Mouse (Mus musculus) liver, embryonic 16.5 days (tissue): ENCODE data around the gene Ccdc169. TPM values are rescaled to one million over a fixed set of nuclear protein-coding genes. Genes with fewer than 3 reads are reported as not detected.
"Not testable (repeated sequence)": the region's sequence is repeated elsewhere in the genome, so short reads cannot be mapped to it uniquely, and the experiment has no call there.

Source experiments
- ATAC-seq: fragments of 200-750 bp; cut with Nextera tagmentation; 2 replicates; pipeline ENCODE4 v1.8.0; 2017; ENCODE audit warnings: low read depth, mild to moderate bottlenecking, moderate number of reproducible peaks, moderate library complexity
- H3K27ac ChIP-seq: fragments of 300-500 bp; sonication (generic); 2 replicates; pipeline ENCODE4 v1.5.1; 2014; ENCODE audit warnings: mild to moderate bottlenecking, low read length
- H3K27me3 ChIP-seq: fragments of 300-500 bp; sonication (generic); 2 replicates; pipeline ENCODE4 v1.6.1; 2014; ENCODE audit warnings: low read depth, low read length, mixed read lengths; ENCODE audit not compliant: control insufficient read depth, insufficient read depth
- H3K36me3 ChIP-seq: fragments of 300-500 bp; sonication (generic); 2 replicates; pipeline ENCODE4 v1.6.1; 2014; ENCODE audit warnings: mild to moderate bottlenecking; ENCODE audit not compliant: control insufficient read depth, insufficient read depth
- H3K4me1 ChIP-seq: fragments of 300-500 bp; sonication (generic); 2 replicates; pipeline ENCODE4 v1.6.1; 2014; ENCODE audit warnings: low read depth, low read length, mixed read lengths; ENCODE audit not compliant: control insufficient read depth
- H3K4me2 ChIP-seq: fragments of 300-500 bp; sonication (generic); 2 replicates; pipeline ENCODE4 v1.6.1; 2014; ENCODE audit warnings: low read depth, low read length, mixed read lengths
- H3K4me3 ChIP-seq: fragments of 300-500 bp; sonication (generic); 2 replicates; pipeline ENCODE4 v1.5.1; 2014; ENCODE audit warnings: low read depth, mild to moderate bottlenecking, low read length
- H3K9ac ChIP-seq: fragments of 300-500 bp; sonication (generic); 2 replicates; pipeline ENCODE4 v1.6.1; 2014; ENCODE audit warnings: low read depth, low read length
- H3K9me3 ChIP-seq: fragments of 300-500 bp; sonication (generic); replicated peaks from 2 replicates; pipeline ENCODE4 v1.6.1; 2016; ENCODE audit warnings: low read length; ENCODE audit not compliant: control insufficient read depth
- WGBS: fragments of 180-500 bp; shearing (Covaris S2); extraction: QIAGEN DNeasy Blood & Tissue Kit; methylation state at CpG from one replicate; pipeline ENCODE4 v1.1.7; 2014; ENCODE audit not compliant: insufficient replicate concordance; 5-methylcytosine and 5-hydroxymethylcytosine counted together
- polyA plus RNA-seq: library from polyadenylated mRNA; unstranded; fragments of >200 nt; fragmentation: Nextera tagmentation; extraction: Ambion mirVana; gene quantifications from 2 replicates; pipeline ENCODE4 v1.2.1, GENCODE M21; 2015

Ccdc169 gene
- polyA plus RNA-seq, 1 experiment from 2014 or later: not detected

- Histone ChIP-seq H3K4me2 (no peak overlapping the region), H3K9ac (no peak overlapping the region), H3K36me3 (no peaks in the 10 kb centered on the region), H3K9me3 (no peaks in the 10 kb centered on the region), H3K27ac (no peak overlapping the region), H3K4me3 (no peak overlapping the region), H3K4me1 (no peaks in the 10 kb centered on the region), H3K27me3 (no peaks in the 10 kb centered on the region)
- no peak for ATAC-seq
- WGBS: 61% methylated on average over 5 of the region's 5 CpGs
Measured at GRCm38 (mm10) chr3:55195581-55196327, 58.6 kb downstream of the Ccdc169 start.

GRCm38 (mm10) chr3:55196328-55196710 is 59.2 kb downstream of the Ccdc169 start:
- 72% methylated on average over 2 of the region's 2 CpGs for WGBS
- Histone ChIP-seq H3K4me3 (no peak overlapping the region), H3K9ac (no peak overlapping the region), H3K4me1 (no peaks in the 10 kb centered on the region), H3K27me3 (no peaks in the 10 kb centered on the region), H3K4me2 (no peak overlapping the region), H3K27ac (no peak overlapping the region), H3K36me3 (no peaks in the 10 kb centered on the region), H3K9me3 (no peaks in the 10 kb centered on the region)
- ATAC-seq: no peak

GRCm38 (mm10) chr3:55203621-55204020 is 66.5 kb downstream of the Ccdc169 start:
- H3K9me3 ChIP-seq, H3K36me3 ChIP-seq, H3K4me3 ChIP-seq, H3K27me3 ChIP-seq, ATAC-seq, H3K27ac ChIP-seq, H3K4me1 ChIP-seq, H3K9ac ChIP-seq, H3K4me2 ChIP-seq: not testable (repeated sequence)
- WGBS: 74% methylated on average over 11 of the region's 11 CpGs

GRCm38 (mm10) chr3:55206413-55206812 is 69.3 kb downstream of the Ccdc169 start:
- no peaks in the 10 kb centered on the region for H3K27me3 ChIP-seq
- no peaks in the 10 kb centered on the region for H3K36me3 ChIP-seq
- H3K4me1 ChIP-seq: no peaks in the 10 kb centered on the region
- no peak overlapping the region for H3K9ac ChIP-seq
- ATAC-seq: no peak
- no peak overlapping the region for H3K4me3 ChIP-seq
- 71% methylated on average over 2 of the region's 2 CpGs for WGBS
- H3K27ac ChIP-seq: no peak overlapping the region
- H3K4me2 ChIP-seq: no peak overlapping the region
- no peaks in the 10 kb centered on the region for H3K9me3 ChIP-seq

GRCm38 (mm10) chr3:55207665-55208064 is 70.5 kb downstream of the Ccdc169 start:
- Histone ChIP-seq H3K9ac (no peak overlapping the region), H3K9me3 (no peaks in the 10 kb centered on the region), H3K4me1 (no peaks in the 10 kb centered on the region), H3K36me3 (no peaks in the 10 kb centered on the region), H3K27ac (no peak overlapping the region), H3K27me3 (no peaks in the 10 kb centered on the region), H3K4me2 (no peak overlapping the region), H3K4me3 (no peak overlapping the region)
- no peak for ATAC-seq
- WGBS: 60% methylated on average over 6 of the region's 6 CpGs

GRCm38 (mm10) chr3:55212254-55212653 is 75.1 kb downstream of the Ccdc169 start:
- ATAC-seq: no peak
- Histone ChIP-seq H3K9ac (no peak overlapping the region), H3K27me3 (no peaks in the 10 kb centered on the region), H3K36me3 (no peaks in the 10 kb centered on the region), H3K4me2 (no peak overlapping the region), H3K4me1 (no peaks in the 10 kb centered on the region), H3K27ac (no peak overlapping the region), H3K4me3 (no peak overlapping the region), H3K9me3 (no peaks in the 10 kb centered on the region)
- WGBS: 24% methylated on average over 2 of the region's 2 CpGs

GRCm38 (mm10) chr3:55213785-55214184 is 76.6 kb downstream of the Ccdc169 start:
- no peak overlapping the region for H3K4me3 ChIP-seq
- WGBS: 64% methylated on average over 4 of the region's 4 CpGs
- H3K9ac ChIP-seq: no peak overlapping the region
- no peak overlapping the region for H3K4me2 ChIP-seq
- H3K27ac ChIP-seq: no peak overlapping the region
- no peaks in the 10 kb centered on the region for H3K9me3 ChIP-seq
- H3K36me3 ChIP-seq: no peaks in the 10 kb centered on the region
- H3K4me1 ChIP-seq: no peaks in the 10 kb centered on the region
- H3K27me3 ChIP-seq: no peaks in the 10 kb centered on the region
- no peak for ATAC-seq

GRCm38 (mm10) chr3:55214413-55214812 is 77.3 kb downstream of the Ccdc169 start:
- H3K9me3 ChIP-seq: no peaks in the 10 kb centered on the region
- ATAC-seq: no peak
- no peak overlapping the region for H3K4me3 ChIP-seq
- no peaks in the 10 kb centered on the region for H3K36me3 ChIP-seq
- no peak overlapping the region for H3K9ac ChIP-seq
- H3K4me1 ChIP-seq: no peaks in the 10 kb centered on the region
- H3K27ac ChIP-seq: no peak overlapping the region
- no peak overlapping the region for H3K4me2 ChIP-seq
- no peaks in the 10 kb centered on the region for H3K27me3 ChIP-seq
- WGBS: 73% methylated on average over 6 of the region's 6 CpGs

- H3K9me3 ChIP-seq: no peaks in the 10 kb centered on the region; the same call in 1 of the 2 replicates
- WGBS: 48% methylated on average over 2 of the region's 2 CpGs
- ATAC-seq: no peak
- H3K27me3 ChIP-seq: no peaks in the 10 kb centered on the region
- no peak overlapping the region for H3K4me2 ChIP-seq
- H3K9ac ChIP-seq: no peak overlapping the region
- H3K4me1 ChIP-seq: no peaks in the 10 kb centered on the region
- H3K27ac ChIP-seq: no peak overlapping the region
- H3K36me3 ChIP-seq: no peaks in the 10 kb centered on the region
- H3K4me3 ChIP-seq: no peak overlapping the region
Measured at GRCm38 (mm10) chr3:55222502-55222901, 85.4 kb downstream of the Ccdc169 start.
